Mouse (Mus musculus) layer of hippocampus, postnatal 25 days (tissue): ENCODE measurements around the gene Gm10719. TPM values are rescaled to one million over a fixed set of nuclear protein-coding genes. Genes with fewer than 3 reads are reported as not detected.
"Not testable (repeated sequence)": the region's sequence is repeated elsewhere in the genome, so short reads cannot be mapped to it uniquely, and the experiment has no call there.

ENCODE experiments used
- DNase-seq, 2 experiments: peaks; one replicate each; pipeline ENCODE4 v3.0.0; 2022; ENCODE audit warnings: mixed read lengths in 2 of 2, low spot score in 1 of 2; ENCODE audit errors: extremely low spot score in 1 of 2
- total RNA-seq, 2 experiments: library from RNA; stranded (reverse); gene quantifications; 2 replicates each; pipeline ENCODE4 v1.2.3; 2021

Gene Gm10719
- under 1 TPM; 0.42 to 0.89 TPM for total RNA-seq

DNA sequence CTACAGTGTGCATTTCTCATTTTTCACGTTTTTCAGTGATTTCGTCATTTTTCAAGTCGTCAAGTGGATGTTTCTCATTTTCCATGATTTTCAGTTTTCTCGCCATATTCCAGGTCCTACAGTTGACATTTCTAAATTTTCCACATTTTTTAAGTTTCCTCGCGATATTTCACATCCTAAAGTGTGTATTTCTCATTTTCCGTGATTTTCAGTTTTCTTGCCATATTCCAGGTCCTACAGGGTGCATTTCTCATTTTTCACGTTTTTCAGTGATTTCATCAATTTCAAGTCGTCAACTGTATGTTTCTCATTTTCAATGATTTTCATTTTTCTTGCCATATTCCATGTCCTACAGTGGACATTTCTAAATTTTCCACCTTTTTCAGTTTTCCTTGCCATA is at the start of gene Gm10719:
Gm10719 (plus strand) TSS at position 301 of the 400 bp plus-strand sequence.
- not testable (repeated sequence) for DNase-seq

DNA sequence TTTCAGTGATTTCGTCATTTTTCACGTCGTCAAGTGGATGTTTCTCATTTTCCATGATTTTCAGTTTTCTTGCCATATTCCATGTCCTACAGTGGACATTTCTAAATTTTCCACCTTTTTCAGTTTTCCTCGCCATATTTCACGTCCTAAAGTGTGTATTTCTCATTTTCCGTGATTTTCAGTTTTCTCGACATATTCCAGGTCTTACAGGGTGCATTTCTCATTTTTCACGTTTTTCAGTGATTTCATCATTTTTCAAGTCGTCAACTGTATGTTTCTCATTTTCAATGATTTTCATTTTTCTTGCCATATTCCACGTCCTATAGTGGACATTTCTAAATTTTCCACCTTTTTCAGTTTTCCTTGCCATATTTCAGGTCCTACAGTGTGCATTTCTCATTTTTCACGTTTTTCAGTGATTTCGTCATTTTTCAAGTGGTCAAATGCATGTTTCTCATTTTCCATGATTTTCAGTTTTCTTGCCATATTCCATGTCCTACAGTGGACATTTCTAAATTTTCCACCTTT is 16.7 kb upstream of the Gm10719 start, which contains the start of gene Gm10722:
Gm10722 (plus strand) TSS at position 478 of the 528 bp plus-strand sequence.
- peak in 1 of 2 experiments; percentile 22 for DNase-seq

DNA sequence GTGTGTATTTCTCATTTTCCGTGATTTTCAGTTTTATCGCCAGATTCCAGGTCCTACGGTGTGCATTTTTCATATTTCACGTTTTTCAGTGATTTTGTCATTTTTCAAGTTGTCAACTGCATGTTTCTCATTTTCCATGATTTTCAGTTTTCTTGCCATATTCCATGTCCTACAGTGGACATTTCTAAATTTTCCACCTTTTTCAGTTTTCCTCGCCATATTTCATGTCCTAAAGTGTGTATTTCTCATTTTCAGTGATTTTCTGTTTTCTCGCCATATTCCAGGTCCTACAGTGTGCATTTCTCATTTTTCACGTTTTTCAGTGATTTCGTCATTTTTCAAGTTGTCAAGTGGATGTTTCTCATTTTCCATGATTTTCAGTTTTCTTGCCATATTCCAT is 16.2 kb upstream of the Gm10719 start:
- DNase-seq: peak in 1 of 2 experiments; percentile 7

- peak; percentile 77 to 98 for DNase-seq
Observed at GRCm38 (mm10) chr9:3001948-3002659, 15.1 kb upstream of the Gm10719 start.

DNA sequence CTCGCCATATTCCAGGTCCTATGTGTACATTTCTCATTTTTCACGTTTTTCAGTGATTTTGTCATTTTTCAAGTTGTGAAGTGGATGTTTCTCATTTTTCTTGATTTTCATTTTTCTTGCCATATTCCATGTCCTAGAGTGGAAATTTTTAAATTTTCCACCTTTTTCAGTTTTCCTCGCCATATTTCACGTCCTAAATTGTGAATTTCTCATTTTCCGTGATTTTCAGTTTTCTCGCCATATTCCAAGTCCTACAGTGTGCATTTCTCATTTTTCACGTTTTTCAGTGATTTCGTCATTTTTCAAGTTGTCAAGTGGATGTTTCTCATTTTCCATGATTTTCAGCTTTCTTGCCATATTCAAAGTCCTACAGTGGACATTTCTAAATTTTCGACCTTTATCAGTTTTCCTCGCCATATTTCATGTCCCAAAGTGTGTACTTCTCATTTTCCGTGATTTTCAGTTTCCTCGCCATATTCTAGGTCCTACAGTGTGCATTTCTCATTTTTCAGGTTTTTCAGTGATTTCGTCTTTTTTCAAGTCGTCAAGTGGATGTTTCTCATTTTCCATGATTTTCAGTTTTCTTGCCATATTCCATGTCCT is 14.3 kb upstream of the Gm10719 start, which contains the start of gene Gm11168:
Gm11168 (plus strand) TSS at position 553 of the 603 bp plus-strand sequence.
- DNase-seq: not testable (repeated sequence)

DNA sequence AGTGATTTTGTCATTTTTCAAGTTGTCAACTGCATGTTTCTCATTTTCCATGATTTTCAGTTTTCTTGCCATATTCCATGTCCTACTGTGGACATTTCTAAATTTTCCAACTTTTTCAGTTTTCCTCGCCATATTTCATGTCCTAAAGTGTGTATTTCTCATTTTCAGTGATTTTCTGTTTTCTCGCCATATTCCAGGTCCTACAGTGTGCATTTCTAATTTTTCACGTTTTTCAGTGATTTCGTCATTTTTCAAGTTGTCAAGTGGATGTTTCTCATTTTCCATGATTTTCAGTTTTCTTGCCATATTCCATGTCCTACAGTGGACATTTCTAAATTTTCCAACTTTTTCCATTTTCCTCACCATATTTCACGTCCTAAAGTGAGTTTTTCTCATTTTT is 11.0 kb upstream of the Gm10719 start:
- not testable (repeated sequence) for DNase-seq

DNA sequence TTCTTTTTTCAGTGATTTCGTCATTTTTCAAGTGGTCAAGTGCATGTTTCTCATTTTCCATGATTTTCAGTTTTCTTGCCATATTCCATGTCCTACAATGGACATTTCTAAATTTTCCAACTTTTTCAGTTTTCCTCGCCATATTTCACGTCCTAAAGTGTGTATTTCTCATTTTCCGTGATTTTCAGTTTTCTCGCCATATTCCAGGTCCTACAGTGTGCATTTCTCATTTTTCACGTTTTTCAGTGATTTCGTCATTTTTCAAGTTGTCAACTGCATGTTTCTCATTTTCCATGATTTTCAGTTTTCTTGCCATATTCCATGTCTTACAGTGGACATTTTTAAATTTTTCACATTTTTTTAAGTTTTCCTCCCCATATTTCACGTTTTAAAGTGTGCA is 10.6 kb upstream of the Gm10719 start:
- peak; percentile 41 to 96 for DNase-seq

DNA sequence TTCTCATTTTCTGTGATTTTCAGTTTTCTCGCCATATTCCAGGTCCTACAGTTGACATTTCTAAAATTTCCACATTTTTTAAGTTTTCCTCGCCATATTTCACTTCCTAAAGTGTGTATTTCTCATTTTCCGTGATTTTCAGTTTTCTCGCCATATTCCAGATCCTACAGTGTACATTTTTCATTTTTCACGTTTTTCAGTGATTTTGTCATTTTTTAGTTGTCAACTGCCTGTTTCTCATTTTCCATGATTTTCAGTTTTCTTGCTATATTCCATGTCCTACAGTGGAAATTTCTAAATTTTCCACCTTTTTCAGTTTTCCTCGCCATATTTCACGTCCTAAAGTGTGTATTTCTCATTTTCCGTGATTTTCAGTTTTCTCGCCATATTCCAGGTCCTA is 9.9 kb upstream of the Gm10719 start:
- DNase-seq: not testable (repeated sequence)

DNA sequence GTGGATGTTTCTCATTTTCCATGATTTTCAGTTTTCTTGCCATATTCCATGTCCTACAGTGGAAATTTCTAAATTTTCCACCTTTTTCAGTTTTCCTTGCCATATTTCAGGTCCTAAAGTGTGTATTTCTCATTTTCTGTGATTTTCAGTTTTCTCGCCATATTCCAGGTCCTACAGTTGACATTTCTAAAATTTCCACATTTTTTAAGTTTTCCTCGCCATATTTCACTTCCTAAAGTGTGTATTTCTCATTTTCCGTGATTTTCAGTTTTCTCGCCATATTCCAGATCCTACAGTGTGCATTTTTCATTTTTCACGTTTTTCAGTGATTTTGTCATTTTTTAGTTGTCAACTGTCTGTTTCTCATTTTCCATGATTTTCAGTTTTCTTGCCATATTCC is 7.9 kb upstream of the Gm10719 start:
- not testable (repeated sequence) for DNase-seq

DNA sequence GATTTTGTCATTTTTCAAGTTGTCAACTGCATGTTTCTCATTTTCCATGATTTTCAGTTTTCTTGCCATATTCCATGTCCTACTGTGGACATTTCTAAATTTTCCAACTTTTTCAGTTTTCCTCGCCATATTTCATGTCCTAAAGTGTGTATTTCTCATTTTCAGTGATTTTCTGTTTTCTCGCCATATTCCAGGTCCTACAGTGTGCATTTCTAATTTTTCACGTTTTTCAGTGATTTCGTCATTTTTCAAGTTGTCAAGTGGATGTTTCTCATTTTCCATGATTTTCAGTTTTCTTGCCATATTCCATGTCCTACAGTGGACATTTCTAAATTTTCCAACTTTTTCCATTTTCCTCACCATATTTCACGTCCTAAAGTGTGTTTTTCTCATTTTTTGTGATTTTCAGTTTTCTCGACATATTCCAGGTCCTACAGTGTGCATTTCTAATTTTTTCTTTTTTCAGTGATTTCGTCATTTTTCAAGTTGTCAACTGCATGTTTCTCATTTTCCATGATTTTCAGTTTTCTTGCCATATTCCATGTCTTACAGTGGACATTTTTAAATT is 5.1 kb upstream of the Gm10719 start:
- DNase-seq: not testable (repeated sequence)

DNA sequence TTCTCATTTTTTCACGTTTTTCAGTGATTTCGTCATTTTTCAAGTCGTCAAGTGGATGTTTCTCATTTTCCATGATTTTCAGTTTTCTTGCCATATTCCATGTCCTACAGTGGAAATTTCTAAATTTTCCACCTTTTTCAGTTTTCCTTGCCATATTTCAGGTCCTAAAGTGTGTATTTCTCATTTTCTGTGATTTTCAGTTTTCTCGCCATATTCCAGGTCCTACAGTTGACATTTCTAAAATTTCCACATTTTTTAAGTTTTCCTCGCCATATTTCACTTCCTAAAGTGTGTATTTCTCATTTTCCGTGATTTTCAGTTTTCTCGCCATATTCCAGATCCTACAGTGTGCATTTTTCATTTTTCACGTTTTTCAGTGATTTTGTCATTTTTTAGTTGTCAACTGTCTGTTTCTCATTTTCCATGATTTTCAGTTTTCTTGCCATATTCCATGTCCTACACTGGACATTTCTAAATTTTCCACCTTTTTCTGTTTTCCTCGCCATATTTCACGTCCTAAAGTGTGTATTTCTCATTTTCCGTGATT is 4.4 kb upstream of the Gm10719 start, which contains the start of gene Gm10721:
Gm10721 (plus strand) TSS at position 408 of the 547 bp plus-strand sequence.
- not testable (repeated sequence) for DNase-seq

- not testable (repeated sequence) for DNase-seq
Observed at GRCm38 (mm10) chr9:3015354-3015753, 1.9 kb upstream of the Gm10719 start, which contains the start of gene Gm10720. Gene Gm10720 (plus strand): TSS chr9:3015654.

DNA sequence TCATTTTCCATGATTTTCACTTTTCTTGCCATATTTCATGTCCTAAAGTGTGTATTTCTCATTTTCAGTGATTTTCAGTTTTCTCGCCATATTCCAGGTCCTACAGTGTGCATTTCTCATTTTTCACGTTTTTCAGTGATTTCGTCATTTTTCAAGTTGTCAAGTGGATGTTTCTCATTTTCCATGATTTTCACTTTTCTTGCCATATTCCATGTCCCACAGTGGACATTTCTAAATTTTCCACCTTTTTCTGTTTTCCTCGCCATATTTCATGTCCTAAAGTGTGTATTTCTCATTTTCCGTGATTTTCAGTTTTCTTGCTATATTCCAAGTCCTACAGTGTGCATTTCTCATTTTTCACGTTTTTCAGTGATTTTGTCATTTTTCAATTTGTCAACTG is 1.3 kb upstream of the Gm10719 start:
- DNase-seq: not testable (repeated sequence)

DNA sequence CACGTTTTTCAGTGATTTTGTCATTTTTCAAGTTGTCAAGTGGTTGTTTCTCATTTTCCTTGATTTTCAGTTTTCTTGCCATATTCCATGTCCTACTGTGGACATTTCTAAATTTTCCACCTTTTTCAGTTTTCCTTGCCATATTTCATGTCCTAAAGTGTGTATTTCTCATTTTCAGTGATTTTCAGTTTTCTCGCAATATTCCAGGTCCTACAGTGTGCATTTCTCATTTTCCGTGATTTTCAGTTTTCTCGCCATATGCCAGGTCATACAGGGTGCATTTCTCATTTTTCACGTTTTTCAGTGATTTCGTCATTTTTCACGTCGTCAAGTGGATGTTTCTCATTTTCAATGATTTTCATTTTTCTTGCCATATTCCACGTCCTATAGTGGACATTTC is 1.7 kb downstream of the Gm10719 start:
- peak; percentile 11 to 64 for DNase-seq

DNA sequence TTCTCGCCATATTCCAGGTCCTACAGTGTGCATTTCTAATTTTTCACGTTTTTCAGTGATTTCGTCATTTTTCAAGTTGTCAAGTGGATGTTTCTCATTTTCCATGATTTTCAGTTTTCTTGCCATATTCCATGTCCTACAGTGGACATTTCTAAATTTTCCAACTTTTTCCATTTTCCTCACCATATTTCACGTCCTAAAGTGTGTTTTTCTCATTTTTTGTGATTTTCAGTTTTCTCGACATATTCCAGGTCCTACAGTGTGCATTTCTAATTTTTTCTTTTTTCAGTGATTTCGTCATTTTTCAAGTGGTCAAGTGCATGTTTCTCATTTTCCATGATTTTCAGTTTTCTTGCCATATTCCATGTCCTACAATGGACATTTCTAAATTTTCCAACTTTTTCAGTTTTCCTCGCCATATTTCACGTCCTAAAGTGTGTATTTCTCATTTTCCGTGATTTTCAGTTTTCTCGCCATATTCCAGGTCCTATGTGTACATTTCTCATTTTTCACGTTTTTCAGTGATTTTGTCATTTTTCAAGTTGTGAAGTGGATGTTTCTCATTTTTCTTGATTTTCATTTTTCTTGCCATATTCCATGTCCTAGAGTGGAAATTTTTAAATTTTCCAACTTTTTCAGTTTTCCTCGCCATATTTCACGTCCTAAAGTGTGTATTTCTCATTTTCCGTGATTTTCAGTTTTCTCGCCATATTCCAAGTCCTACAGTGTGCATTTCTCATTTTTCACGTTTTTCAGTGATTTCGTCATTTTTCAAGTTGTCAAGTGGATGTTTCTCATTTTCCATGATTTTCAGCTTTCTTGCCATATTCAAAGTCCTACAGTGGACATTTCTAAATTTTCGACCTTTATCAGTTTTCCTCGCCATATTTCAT is 2.9 kb downstream of the Gm10719 start:
- DNase-seq: peak; percentile 18 to 25

- peak; percentile 40 to 49 for DNase-seq
Observed at GRCm38 (mm10) chr9:3022316-3023008, 5.3 kb downstream of the Gm10719 start.

DNA sequence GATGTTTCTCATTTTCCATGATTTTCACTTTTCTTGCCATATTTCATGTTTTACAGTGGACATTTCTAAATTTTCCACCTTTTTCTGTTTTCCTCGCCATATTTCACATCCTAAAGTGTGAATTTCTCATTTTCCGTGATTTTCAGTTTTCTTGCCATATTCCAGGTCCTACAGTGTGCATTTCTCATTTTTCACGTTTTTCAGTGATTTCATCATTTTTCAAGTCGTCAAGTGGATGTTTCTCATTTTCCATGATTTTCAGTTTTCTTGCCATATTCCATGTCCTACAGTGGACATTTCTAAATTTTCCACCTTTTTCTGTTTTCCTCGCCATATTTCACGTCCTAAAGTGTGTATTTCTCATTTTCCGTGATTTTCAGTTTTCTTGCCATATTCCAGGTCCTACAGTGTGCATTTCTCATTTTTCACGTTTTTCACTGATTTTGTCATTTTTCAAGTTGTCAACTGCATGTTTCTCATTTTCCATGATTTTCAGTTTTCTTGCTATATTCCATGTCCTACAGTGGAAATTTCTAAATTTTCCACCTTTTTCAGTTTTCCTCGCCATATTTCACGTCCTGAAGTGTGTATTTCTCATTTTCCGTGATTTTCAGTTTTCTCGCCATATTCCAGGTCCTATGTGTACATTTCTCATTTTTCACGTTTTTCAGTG is 6.2 kb downstream of the Gm10719 start, which contains the start of gene Gm10718:
Gm10718 (plus strand) TSS at position 236 of the 673 bp plus-strand sequence.
- peak in 1 of 2 experiments; percentile 4 for DNase-seq

- DNase-seq: peak; percentile 38 to 83
Observed at GRCm38 (mm10) chr9:3023985-3024648, 6.9 kb downstream of the Gm10719 start.
